Mouse (Mus musculus): Measurements from ENCODE around the gene Dnajc4. TPM values are rescaled to one million over a fixed set of nuclear protein-coding genes. Genes with fewer than 3 reads are reported as not detected.

Dnajc4 gene
- polyA plus RNA-seq, 1 experiment, result 24.1 TPM

DNA sequence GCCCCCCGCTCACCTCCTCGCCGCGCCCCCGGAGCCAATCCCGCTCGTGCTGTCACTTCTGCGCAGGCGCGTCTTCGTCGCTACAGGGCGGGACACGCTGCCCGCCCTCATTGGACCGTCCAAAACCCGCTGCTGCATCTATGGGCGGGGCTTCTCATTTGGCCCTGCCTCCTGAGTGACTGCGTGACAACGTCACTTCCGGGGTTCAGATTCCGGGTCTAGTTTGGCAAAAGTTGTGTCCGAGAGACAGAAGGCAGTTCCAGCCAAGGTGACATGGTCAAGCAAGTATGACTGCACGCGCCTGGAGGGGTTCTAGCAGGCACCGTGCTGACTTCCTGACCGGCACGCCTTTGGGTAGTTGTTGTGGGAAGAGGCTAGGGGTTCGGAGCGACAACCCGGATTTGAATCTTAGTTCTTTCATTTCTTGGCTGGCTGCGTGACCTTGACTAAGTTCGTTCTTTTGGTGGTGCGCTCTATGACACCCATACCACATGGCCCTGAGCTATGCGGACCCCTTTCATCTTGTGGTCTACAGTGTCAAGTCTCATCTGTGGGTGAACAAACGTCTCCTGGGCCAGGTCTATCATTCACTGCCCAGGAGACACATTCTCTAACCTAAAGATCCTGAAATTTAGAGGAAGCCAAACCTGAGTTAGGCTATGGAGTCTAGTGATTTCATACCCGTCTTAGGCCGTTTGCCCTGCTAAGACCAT, 11.8 kb downstream of the Dnajc4 start, which contains the start of gene Fkbp2:
Gene Fkbp2 (minus strand): TSS at position 121 of the 713 bp plus-strand sequence.
- H3K27ac ChIP-seq (ENCODE audit: insufficient read depth, low read length), result peak within 1 kb of the TSS; percentile 92

DNA sequence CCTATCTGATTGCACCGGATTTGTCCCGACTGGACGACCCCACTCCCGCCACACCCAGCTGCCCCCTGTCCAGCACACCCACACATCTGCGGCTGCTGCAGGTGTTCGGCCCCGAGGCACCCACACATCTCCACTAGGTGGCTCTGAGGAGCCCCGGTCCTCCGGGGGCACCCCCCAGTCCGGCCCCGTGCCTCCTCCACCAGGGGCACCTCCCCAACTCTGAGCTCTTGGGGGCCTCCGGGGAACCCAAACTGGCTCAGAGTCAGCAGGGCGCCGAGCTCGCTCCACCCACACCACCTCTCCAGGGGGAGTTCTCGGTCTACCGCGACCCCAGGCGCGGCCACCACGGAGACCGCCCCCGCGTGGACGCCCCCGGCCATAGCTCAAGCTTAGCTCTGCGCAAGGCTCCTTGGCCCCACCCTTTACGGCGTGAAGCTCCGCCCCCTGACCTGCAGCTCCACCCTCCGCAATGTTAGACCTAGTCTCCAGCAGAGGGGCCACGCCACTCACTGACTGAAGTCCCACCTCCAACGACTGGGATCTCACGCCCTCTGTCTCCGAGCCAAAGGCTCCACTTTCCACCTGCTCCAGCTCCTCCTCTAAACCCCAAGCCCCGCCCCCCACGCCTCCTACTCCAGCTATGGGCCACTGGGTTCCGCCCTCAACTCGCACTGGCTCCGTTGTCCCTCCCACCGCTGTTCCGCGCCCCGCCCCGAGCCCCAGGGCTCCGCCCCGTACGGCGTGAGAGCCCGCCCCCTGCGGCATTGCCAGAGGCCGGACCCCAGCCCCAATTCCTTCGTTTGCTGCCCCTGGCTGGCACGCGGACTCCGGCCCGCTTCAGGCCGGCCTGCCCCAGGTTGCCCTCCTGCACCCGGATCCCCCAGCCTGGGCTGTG, 12.6 kb downstream of the Dnajc4 start:
- TF ChIP-seq CTCF (IDR thresholded peaks at IDR 0.05; ENCODE audit: extremely low read depth, insufficient read depth, insufficient read length, insufficient replicate concordance) (peak; percentile 54), POLR2A (IDR thresholded peaks at IDR 0.05; ENCODE audit: low read depth, low read length) (no peak)
- peak overlapping the region; percentile 81 for H3K4me3 ChIP-seq (ENCODE audit: extremely low read depth, insufficient read depth, insufficient read length)
- DNase-seq (ENCODE audit: low read depth in 1 of 2, low spot score in 2 of 2), result peak; percentile 99
- peaks cover 13% of the 10 kb centered on the region; the same call in 1 of the 2 replicates for H3K4me1 ChIP-seq (ENCODE audit: control insufficient read depth, insufficient read depth, insufficient read length)
- H3K36me3 ChIP-seq (ENCODE audit: control insufficient read depth, insufficient read depth, low read length), result peaks cover 4% of the 10 kb centered on the region; the same call in 1 of the 2 replicates
- WGBS, result 1% methylated on average over 55 of the region's 59 CpGs
- H3K27me3 ChIP-seq (ENCODE audit: control insufficient read depth, insufficient read depth, low read length), result no peaks in the 10 kb centered on the region
- H3K27ac ChIP-seq (ENCODE audit: insufficient read depth, low read length), result peak overlapping the region; percentile 86

More for the DNA sequence above, 11.8 kb downstream of the Dnajc4 start, which contains the start of gene Fkbp2:
- H3K36me3 ChIP-seq (ENCODE audit: control insufficient read depth, insufficient read depth, low read length), result peaks cover 4% of the 10 kb centered on the region; the same call in 1 of the 2 replicates
- no peak for TF ChIP-seq CTCF (IDR thresholded peaks at IDR 0.05; ENCODE audit: extremely low read depth, insufficient read depth, insufficient read length, insufficient replicate concordance)
- TF ChIP-seq POLR2A (IDR thresholded peaks at IDR 0.05; ENCODE audit: low read depth, low read length), result peak; percentile 89
- H3K27me3 ChIP-seq (ENCODE audit: control insufficient read depth, insufficient read depth, low read length), result no peaks in the 10 kb centered on the region
- DNase-seq (ENCODE audit: low read depth in 1 of 2, low spot score in 2 of 2), result peak; percentile 97 to 98
- peak within 1 kb of the TSS; percentile 91 for H3K4me3 ChIP-seq (ENCODE audit: extremely low read depth, insufficient read depth, insufficient read length)
- under 1% methylated on average over 38 of the region's 38 CpGs for WGBS
- peaks cover 13% of the 10 kb centered on the region; the same call in 1 of the 2 replicates for H3K4me1 ChIP-seq (ENCODE audit: control insufficient read depth, insufficient read depth, insufficient read length)

DNA sequence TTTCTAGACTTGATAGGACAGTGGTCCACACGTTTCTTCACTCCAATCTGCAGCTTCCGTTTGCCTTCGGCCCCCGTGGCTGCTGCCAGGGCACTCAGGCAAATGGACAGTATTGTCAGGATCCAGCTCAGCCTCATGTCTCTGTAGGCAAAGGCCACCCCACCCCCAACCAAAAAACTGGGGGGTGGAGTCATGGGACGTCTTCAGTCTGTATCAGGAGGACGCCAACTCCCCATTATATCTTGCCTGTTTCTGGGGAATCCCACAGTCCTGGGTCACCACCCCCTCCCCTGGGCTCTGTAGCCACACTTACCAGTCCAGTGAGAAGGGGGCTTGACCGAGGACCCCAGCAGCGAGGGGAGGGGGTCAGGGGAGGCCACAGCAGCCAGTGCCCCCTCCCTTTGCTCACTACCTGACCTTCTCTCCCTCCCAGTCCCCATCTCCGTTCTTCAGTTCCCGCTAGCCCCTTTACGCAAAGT, 13.3 kb downstream of the Dnajc4 start:
- Histone ChIP-seq H3K27me3 (ENCODE audit: control insufficient read depth, insufficient read depth, low read length) (no peaks in the 10 kb centered on the region), H3K27ac (ENCODE audit: insufficient read depth, low read length) (peak overlapping the region; percentile 80), H3K4me1 (ENCODE audit: control insufficient read depth, insufficient read depth, insufficient read length) (peaks cover 14% of the 10 kb centered on the region), H3K4me3 (ENCODE audit: extremely low read depth, insufficient read depth, insufficient read length) (peak overlapping the region; percentile 64), H3K36me3 (ENCODE audit: control insufficient read depth, insufficient read depth, low read length) (peaks cover 4% of the 10 kb centered on the region; the same call in 1 of the 2 replicates)
- 21% methylated on average over 11 of the region's 11 CpGs for WGBS
- TF ChIP-seq CTCF (IDR thresholded peaks at IDR 0.05; ENCODE audit: extremely low read depth, insufficient read depth, insufficient read length, insufficient replicate concordance) (no peak), POLR2A (IDR thresholded peaks at IDR 0.05; ENCODE audit: low read depth, low read length) (no peak)
- peak in 1 of 2 experiments; percentile 32 for DNase-seq (ENCODE audit: low read depth in 1 of 2, low spot score in 2 of 2)

DNA sequence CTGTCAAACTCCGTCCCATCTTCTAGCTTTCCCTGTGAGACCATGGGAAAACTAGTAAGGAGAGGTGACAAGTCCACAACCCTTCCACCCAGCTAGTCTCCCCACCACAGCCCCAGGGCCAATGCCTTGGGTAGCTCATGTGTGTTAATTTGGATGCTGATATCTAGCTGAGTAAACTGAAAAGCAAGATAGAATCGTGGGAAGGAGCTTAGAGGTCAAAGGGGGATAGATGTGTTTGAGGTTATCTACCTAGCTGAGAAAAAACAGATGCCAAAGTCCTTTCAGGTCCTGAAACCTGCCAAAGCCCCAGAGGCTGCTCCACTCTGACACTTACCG, 13.8 kb downstream of the Dnajc4 start:
- TF ChIP-seq POLR2A (IDR thresholded peaks at IDR 0.05; ENCODE audit: low read depth, low read length) (no peak), CTCF (IDR thresholded peaks at IDR 0.05; ENCODE audit: extremely low read depth, insufficient read depth, insufficient read length, insufficient replicate concordance) (no peak)
- no peaks in the 10 kb centered on the region for H3K27me3 ChIP-seq (ENCODE audit: control insufficient read depth, insufficient read depth, low read length)
- H3K4me1 ChIP-seq (ENCODE audit: control insufficient read depth, insufficient read depth, insufficient read length), result peaks cover 18% of the 10 kb centered on the region
- peaks cover 4% of the 10 kb centered on the region; the same call in 1 of the 2 replicates for H3K36me3 ChIP-seq (ENCODE audit: control insufficient read depth, insufficient read depth, low read length)
- H3K4me3 ChIP-seq (ENCODE audit: extremely low read depth, insufficient read depth, insufficient read length), result no peak overlapping the region
- WGBS, result 59% methylated on average over 3 of the region's 3 CpGs
- H3K27ac ChIP-seq (ENCODE audit: insufficient read depth, low read length), result no peak overlapping the region
- no peak for DNase-seq (ENCODE audit: low read depth in 1 of 2, low spot score in 2 of 2)

DNA sequence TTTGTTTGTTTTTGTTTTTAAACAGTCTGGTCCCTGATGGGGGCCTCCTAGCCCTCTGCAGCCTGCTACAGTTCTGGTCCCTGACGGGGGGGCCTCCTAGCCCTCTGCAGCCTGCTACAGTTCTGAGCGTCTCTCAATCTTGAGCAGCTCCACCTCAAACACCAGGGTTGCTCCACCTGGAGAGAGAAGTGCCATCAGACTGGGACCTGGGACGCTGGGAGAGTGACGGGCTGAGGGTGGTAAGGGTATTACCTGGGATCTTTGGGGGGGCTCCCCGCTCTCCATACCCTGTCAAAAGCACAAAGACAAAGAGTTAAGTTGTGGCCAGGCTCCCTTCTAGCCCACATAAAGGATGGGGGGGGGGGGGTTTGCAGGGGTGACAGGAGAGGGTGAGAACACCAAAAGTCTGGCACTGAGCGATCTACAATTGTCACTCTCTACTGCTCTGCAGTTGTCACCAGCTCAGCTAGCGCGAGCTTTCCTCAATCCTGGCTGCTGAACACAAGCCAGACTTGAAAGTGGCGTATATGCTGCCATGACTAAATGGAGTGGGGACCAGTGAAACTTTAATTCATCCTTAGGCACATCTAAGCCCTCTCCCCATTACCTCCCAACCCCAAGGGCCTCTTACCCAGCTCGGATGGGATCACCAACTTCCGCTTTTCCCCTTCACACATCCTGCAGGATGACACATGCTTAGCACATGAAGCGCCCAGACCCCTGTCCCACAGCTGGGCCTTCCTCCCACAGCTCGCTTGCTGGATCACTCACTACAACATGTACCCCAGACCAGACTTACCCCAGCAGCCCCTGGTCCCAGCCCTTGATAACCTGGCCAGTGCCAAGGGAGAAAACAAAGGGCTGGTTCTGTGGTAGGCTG, 14.4 kb downstream of the Dnajc4 start:
- 90% methylated on average over 13 of the region's 13 CpGs for WGBS
- H3K27me3 ChIP-seq (ENCODE audit: control insufficient read depth, insufficient read depth, low read length), result no peaks in the 10 kb centered on the region
- no peak for TF ChIP-seq POLR2A (IDR thresholded peaks at IDR 0.05; ENCODE audit: low read depth, low read length)
- TF ChIP-seq CTCF (IDR thresholded peaks at IDR 0.05; ENCODE audit: extremely low read depth, insufficient read depth, insufficient read length, insufficient replicate concordance), result no peak
- H3K4me1 ChIP-seq (ENCODE audit: control insufficient read depth, insufficient read depth, insufficient read length), result peaks cover 18% of the 10 kb centered on the region
- H3K27ac ChIP-seq (ENCODE audit: insufficient read depth, low read length), result no peak overlapping the region
- no peak for DNase-seq (ENCODE audit: low read depth in 1 of 2, low spot score in 2 of 2)
- no peak overlapping the region for H3K4me3 ChIP-seq (ENCODE audit: extremely low read depth, insufficient read depth, insufficient read length)
- peaks cover 4% of the 10 kb centered on the region; the same call in 1 of the 2 replicates for H3K36me3 ChIP-seq (ENCODE audit: control insufficient read depth, insufficient read depth, low read length)
